Mouse (Mus musculus) hindbrain, embryonic 14.5 days (tissue): ENCODE measurements around the gene Ccr8. TPM values are rescaled to one million over a fixed set of nuclear protein-coding genes. Genes with fewer than 3 reads are reported as not detected.

Source experiments
- ATAC-seq: fragments of 200-750 bp; cut with Nextera tagmentation; 2 replicates; pipeline ENCODE4 v1.8.0; 2017; ENCODE audit warnings: moderate number of reproducible peaks, mild to moderate bottlenecking, moderate TSS enrichment, moderate library complexity; ENCODE audit not compliant: low FRiP score
- DNase-seq: peaks from one replicate; pipeline ENCODE4 v3.0.0-alpha.2; 2015; ENCODE audit warnings: low spot score
- H3K27ac ChIP-seq: fragments of 300-500 bp; sonication (generic); 2 replicates; pipeline ENCODE4 v1.5.1; 2014; ENCODE audit warnings: mild to moderate bottlenecking, moderate library complexity
- H3K27me3 ChIP-seq: fragments of 300-500 bp; sonication (generic); 2 replicates; pipeline ENCODE4 v1.6.1; 2014; ENCODE audit warnings: mild to moderate bottlenecking, low read length, mixed read lengths; ENCODE audit not compliant: control insufficient read depth, insufficient read depth
- H3K36me3 ChIP-seq: fragments of 300-500 bp; sonication (generic); replicated peaks from 2 replicates; pipeline ENCODE4 v1.6.1; 2014; ENCODE audit not compliant: control insufficient read depth, insufficient read depth
- H3K4me1 ChIP-seq: fragments of 300-500 bp; sonication (generic); replicated peaks from 2 replicates; pipeline ENCODE4 v1.6.1; 2014; ENCODE audit warnings: antibody characterized with exemption, low read length, mixed read lengths; ENCODE audit not compliant: control insufficient read depth, insufficient read depth
- H3K4me2 ChIP-seq: fragments of 300-500 bp; sonication (generic); replicated peaks from 2 replicates; pipeline ENCODE4 v1.6.1; 2014; ENCODE audit warnings: mild to moderate bottlenecking, moderate library complexity
- H3K4me3 ChIP-seq: fragments of 300-500 bp; sonication (generic); replicated peaks from 2 replicates; pipeline ENCODE4 v1.5.1; 2014; ENCODE audit warnings: mild to moderate bottlenecking, low read length
- H3K9ac ChIP-seq: fragments of 300-500 bp; sonication (generic); 2 replicates; pipeline ENCODE4 v1.6.1; 2014
- H3K9me3 ChIP-seq: fragments of 300-500 bp; sonication (generic); 2 replicates; pipeline ENCODE4 v1.6.1; 2016; ENCODE audit warnings: low read length; ENCODE audit not compliant: control insufficient read depth
- WGBS: fragments of 180-500 bp; shearing (Covaris S2); extraction: QIAGEN DNeasy Blood & Tissue Kit; methylation state at CpG from one replicate; pipeline ENCODE4 v1.1.7; 2014; 5-methylcytosine and 5-hydroxymethylcytosine counted together
- polyA plus RNA-seq: library from polyadenylated mRNA; unstranded; fragments of >200 nt; fragmentation: Nextera tagmentation; extraction: Ambion mirVana; gene quantifications from 2 replicates; pipeline ENCODE4 v1.2.1, GENCODE M21; 2014

The Ccr8 gene
- polyA plus RNA-seq, 1 experiment from 2014 or later: not detected

DNA sequence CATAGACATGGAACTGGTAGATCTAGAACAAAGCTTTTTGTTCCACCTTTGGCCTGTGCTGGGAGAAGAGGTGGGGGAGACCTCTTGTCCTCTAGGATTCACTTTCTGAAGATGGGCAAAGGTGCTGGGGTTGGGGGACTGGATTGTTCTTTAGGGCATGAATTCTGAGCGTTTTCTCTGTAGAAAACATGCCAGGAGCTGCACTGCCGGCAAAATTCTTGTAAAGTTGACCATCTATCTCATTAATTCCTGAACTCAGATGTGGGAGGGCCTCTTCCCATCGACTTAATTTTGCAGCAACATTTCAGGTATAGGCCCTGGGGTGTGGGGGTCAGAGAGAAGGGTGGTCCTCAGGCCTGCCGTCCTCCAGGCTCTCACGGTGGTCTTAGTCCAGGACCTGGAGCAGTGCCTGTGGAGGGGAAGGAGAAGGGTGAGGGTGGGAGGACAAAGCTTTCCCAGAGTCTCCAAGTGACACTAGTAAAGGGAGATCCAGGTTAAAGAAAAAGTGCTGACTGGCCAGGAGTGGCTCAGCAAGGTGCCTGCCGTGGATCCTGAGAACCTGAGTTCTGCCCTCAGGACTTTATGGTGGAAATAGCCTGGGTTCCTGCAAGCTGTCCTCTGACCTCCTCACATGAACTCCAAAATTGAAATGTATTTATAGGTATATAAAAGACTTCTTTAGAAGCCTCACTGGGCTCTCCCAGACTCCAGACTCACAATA, 42.0 kb downstream of the Ccr8 start:
- Histone ChIP-seq H3K9me3 (no peaks in the 10 kb centered on the region), H3K36me3 (peaks cover 39% of the 10 kb centered on the region), H3K4me3 (no peak overlapping the region), H3K27ac (no peak overlapping the region), H3K27me3 (no peaks in the 10 kb centered on the region), H3K4me2 (no peak overlapping the region), H3K4me1 (peaks cover 5% of the 10 kb centered on the region), H3K9ac (no peak overlapping the region)
- 61% methylated on average over 6 of the region's 6 CpGs for WGBS
- no peak for ATAC-seq
- DNase-seq: no peak

DNA sequence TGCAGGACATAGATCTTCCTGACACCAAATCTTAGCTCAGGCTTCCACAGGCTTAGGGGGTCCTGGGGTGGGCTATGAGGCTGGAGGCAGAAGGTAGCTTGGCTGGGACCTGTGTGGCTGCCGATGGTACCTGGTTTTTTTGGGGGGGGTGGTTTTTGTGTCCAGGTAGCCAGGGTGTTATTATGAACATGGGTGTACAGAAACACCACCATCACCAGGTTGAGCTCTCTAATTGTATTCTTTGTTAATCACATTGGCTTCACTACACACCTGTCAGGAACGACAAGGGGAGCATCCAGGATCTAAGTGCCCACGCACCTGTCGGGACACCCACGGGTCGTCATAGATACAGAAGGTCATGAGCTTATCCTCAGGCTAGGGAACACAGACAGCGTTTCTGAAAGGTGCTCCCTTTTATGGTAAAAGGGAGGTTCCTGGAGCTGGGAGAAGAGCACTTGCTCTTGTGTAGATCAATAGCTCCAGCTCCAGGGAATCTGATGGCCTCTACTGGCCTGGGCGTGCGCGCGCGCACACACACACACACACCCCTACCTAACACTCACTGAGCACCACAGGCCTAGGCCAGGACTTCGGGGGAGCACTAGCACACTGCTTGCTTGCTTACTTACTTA, 42.7 kb downstream of the Ccr8 start:
- Histone ChIP-seq H3K27ac (no peak overlapping the region), H3K4me3 (no peak overlapping the region), H3K4me2 (no peak overlapping the region), H3K9ac (no peak overlapping the region), H3K36me3 (peaks cover 32% of the 10 kb centered on the region), H3K27me3 (no peaks in the 10 kb centered on the region), H3K4me1 (no peaks in the 10 kb centered on the region), H3K9me3 (no peaks in the 10 kb centered on the region)
- WGBS: 85% methylated on average over 13 of the region's 13 CpGs
- ATAC-seq (no peak; the same call in 1 of the 2 replicates), DNase-seq (no peak)

DNA sequence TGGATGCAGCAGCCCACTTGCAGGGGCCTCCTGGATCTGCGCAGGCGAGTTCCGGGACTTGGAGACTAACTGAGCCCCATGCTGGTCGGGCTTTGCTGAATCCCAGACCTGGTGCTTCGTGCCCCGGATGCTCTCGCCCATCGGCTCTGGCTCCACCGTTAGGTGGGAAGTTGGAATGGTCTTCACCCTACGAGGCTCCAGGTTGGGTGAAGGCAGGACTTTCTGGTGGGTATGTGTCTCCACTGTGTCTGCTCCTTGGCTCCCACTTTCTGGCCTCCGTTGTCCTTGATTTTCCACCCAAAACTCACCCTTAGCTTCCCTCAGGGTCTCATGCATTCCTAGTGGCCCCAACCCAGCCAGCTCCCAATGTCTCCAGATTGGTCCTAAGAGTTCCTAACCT, 43.5 kb downstream of the Ccr8 start:
- Histone ChIP-seq H3K4me3 (no peak overlapping the region), H3K9me3 (no peaks in the 10 kb centered on the region), H3K27me3 (no peaks in the 10 kb centered on the region), H3K4me2 (no peak overlapping the region), H3K36me3 (peaks cover 25% of the 10 kb centered on the region), H3K27ac (no peak overlapping the region), H3K4me1 (no peaks in the 10 kb centered on the region), H3K9ac (no peak overlapping the region)
- ATAC-seq: no peak
- DNase-seq: no peak
- 89% methylated on average over 11 of the region's 11 CpGs for WGBS

DNA sequence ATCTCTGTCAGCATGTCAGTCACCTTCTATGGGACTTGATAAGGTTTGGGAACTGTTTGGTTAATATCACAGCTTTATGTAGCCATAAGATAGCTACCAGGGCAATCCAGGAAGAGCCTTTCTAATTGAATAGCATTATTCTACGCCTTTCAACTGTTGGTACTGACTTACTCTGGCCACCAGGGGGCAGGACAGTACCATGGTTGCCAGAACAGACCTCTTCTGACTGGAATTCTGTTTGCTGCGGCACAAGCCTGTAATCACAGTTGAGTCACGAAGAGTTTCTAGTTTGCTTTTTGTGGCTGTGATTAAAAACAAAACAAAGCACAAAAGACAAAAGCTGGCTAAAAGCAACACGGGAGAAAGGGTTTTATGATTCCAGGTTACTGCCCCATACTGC, 48.7 kb downstream of the Ccr8 start:
- WGBS: 11% methylated on average over 4 of the region's 4 CpGs
- H3K9me3 ChIP-seq: no peaks in the 10 kb centered on the region
- DNase-seq (peak; percentile 90), ATAC-seq (peak; percentile 81)
- no peaks in the 10 kb centered on the region for H3K36me3 ChIP-seq
- no peak overlapping the region for H3K4me3 ChIP-seq
- no peak overlapping the region for H3K9ac ChIP-seq
- H3K4me2 ChIP-seq: no peak overlapping the region
- H3K27ac ChIP-seq: no peak overlapping the region
- no peaks in the 10 kb centered on the region for H3K4me1 ChIP-seq
- H3K27me3 ChIP-seq: no peaks in the 10 kb centered on the region

DNA sequence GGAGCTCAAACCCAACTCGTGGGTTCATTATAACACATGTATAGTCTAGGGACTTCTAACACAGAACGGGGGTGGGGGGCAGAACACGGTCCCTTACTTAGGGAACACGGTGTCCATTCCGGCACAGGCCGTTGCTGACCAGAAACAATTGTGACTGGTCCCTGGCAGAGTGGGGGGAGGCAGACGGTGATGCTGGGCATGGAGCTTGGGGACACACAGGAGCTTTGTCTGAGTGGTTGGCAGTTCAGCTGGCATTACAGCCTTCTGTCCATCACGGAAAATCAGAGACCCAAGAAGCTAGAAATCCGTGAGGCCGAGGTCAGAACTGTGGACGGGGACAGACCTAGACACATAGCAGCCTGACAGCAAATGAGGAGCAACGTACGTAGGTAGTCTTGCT, 52.6 kb downstream of the Ccr8 start:
- H3K36me3 ChIP-seq: no peaks in the 10 kb centered on the region
- no peak overlapping the region for H3K9ac ChIP-seq
- H3K9me3 ChIP-seq: no peaks in the 10 kb centered on the region
- no peak overlapping the region for H3K4me3 ChIP-seq
- H3K4me2 ChIP-seq: no peak overlapping the region
- ATAC-seq (no peak), DNase-seq (no peak)
- H3K27ac ChIP-seq: no peak overlapping the region
- 87% methylated on average over 13 of the region's 13 CpGs for WGBS
- no peaks in the 10 kb centered on the region for H3K4me1 ChIP-seq
- H3K27me3 ChIP-seq: no peaks in the 10 kb centered on the region

Other genes starting within 250 kb of the Ccr8 start
- 63.6 and 66.9 TPM in 2 replicates for gene Wdr48, start 197.2 kb upstream of the Ccr8 start, polyA plus RNA-seq
- 24.3 and 27.9 TPM in 2 replicates for gene Gorasp1, start 154.5 kb upstream of the Ccr8 start, polyA plus RNA-seq
- 1.2 TPM in 2 replicates for gene Ttc21a, start 154.5 kb upstream of the Ccr8 start, polyA plus RNA-seq
- gene Csrnp1, start 107.5 kb upstream of the Ccr8 start, polyA plus RNA-seq: 0.68 and 0.80 TPM in 2 replicates
- 0.04 TPM in 1 of 2 replicates, not detected in the other for gene Xirp1, start 68.5 kb upstream of the Ccr8 start, polyA plus RNA-seq
- 6.5 and 9.0 TPM in 2 replicates for gene Cx3cr1, start 22.2 kb upstream of the Ccr8 start, polyA plus RNA-seq
- gene Slc25a38, start 18.3 kb downstream of the Ccr8 start, polyA plus RNA-seq: 38.3 and 43.0 TPM in 2 replicates
- gene Rpsa, start 35.6 kb downstream of the Ccr8 start, polyA plus RNA-seq: 1,110 and 1,180 TPM in 2 replicates
- 0.08 and 0.15 TPM in 2 replicates for gene Mobp, start 57.6 kb downstream of the Ccr8 start, polyA plus RNA-seq
- gene Myrip, start 209.4 kb downstream of the Ccr8 start, polyA plus RNA-seq: 7.7 and 8.7 TPM in 2 replicates